In the genomic region with DNA sequence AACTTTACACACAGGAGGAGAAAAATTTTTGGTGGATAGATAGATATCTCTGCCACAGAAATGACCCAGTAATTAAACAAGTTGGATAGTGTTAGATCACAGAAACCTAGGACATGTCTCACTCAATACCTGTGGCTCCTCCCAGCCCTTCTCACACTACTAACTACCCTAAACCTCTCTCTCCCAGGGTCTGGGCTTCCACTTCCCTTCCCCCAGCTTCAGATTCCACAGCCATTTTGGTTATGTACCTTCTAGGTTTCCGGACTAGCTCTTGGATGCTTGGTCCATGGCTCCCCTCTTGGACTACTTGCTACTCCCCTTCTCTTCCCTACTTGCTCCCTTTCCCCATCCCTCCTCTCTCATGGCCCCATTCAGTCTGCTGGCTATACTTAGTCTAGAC, we compare ENCODE assay signal across 18 mouse cellular contexts. TPM values are rescaled to one million over a fixed set of nuclear protein-coding genes. Genes with fewer than 3 reads are reported as not detected.
DNase-seq lines count a peak whose midpoint lies in the region; TF ChIP-seq lines count a peak whose summit lies in the region.
"Had no signal": no experiment of that assay in that cellular context is flagged by ENCODE, and none has a peak within 500 bp of the region (broad histone marks: within the 10 kb centered on the region; RNA-seq: fewer than 3 reads in every experiment).

No protein-coding gene starts in this region.

- 0 out of 2 replicates have a peak overlapping the region, but pooled peaks have one; percentile 31 for H3K27ac ChIP-seq in brown adipose tissue, adult 24 weeks (replicated peaks; ENCODE audit: low read depth, low read length)
- H3K27ac ChIP-seq: embryonic facial prominence, embryonic 10.5 days; embryonic facial prominence, embryonic 12.5 days; forebrain, embryonic 12.5 days had no signal

- H3K4me3 ChIP-seq in E14TG2a.4 (replicated peaks; ENCODE audit: low read length), result peak overlapping the region; percentile 75
- H3K4me3 ChIP-seq in brown adipose tissue, adult 24 weeks (ENCODE audit: insufficient read depth, low read depth, low read length), result no peak overlapping the region
- no peak overlapping the region for H3K4me3 ChIP-seq in lung, adult 2 months (replicated peaks; ENCODE audit: extremely low read depth, low read depth, low read length)
- H3K4me3 ChIP-seq: embryonic facial prominence, embryonic 10.5 days; embryonic facial prominence, embryonic 12.5 days; forebrain, embryonic 12.5 days had no signal

- H3K27me3 ChIP-seq in E14TG2a.4 (ENCODE audit: insufficient read depth, low read length), result no peaks in the 10 kb centered on the region
- H3K27me3 ChIP-seq: embryonic facial prominence, embryonic 12.5 days; forebrain, embryonic 12.5 days had no signal

- H3K36me3 ChIP-seq in E14TG2a.4 (ENCODE audit: insufficient read depth, low read length), result peaks cover 6% of the 10 kb centered on the region
- H3K36me3 ChIP-seq: embryonic facial prominence, embryonic 10.5 days; embryonic facial prominence, embryonic 12.5 days; forebrain, embryonic 12.5 days had no signal

- no peaks in the 10 kb centered on the region for H3K9me3 ChIP-seq in E14TG2a.4 (ENCODE audit: low read length)
- H3K9me3 ChIP-seq: embryonic facial prominence, embryonic 10.5 days; embryonic facial prominence, embryonic 12.5 days; forebrain, embryonic 12.5 days had no signal

- DNase-seq in ES-CJ7 (ENCODE audit: low read depth, low spot score) (peak; percentile 72), R1 (ENCODE audit: low read depth, low spot score) (peak; percentile 31)
- DNase-seq in kidney, adult 8-10 months, result no peak
- DNase-seq in retina, embryonic 14.5 days (ENCODE audit: low spot score), result no peak
- DNase-seq in lung, adult 2 months, result no peak
- DNase-seq: adrenal gland, adult 2 months; adrenal gland, postnatal 10 days; adrenal gland, postnatal 25 days; cerebellum, adult 11-12 months; cerebellum, adult 2 months; cerebellum, adult 9-10 months; cerebellum, postnatal 10 days; cerebellum, postnatal 25 days had no signal

- WGBS in lung, adult 2 months, result 96% methylated on average over 1 of the region's 1 CpGs

- TF ChIP-seq CTCF in E14TG2a.4 (conservative IDR thresholded peaks at IDR 0.05; ENCODE audit: low read length), result no peak
- TF ChIP-seq CTCF in lung, adult 2 months (IDR thresholded peaks at IDR 0.05; ENCODE audit: insufficient read depth, low read length), result no peak

- TF ChIP-seq POLR2A in lung, adult 2 months (IDR thresholded peaks at IDR 0.05; ENCODE audit: borderline replicate concordance, extremely low read depth, low read depth, low read length), result no peak

- H3K4me1 ChIP-seq in E14TG2a.4 (replicated peaks; ENCODE audit: low read depth, low read length), result peaks cover 51% of the 10 kb centered on the region
- peaks cover 11% of the 10 kb centered on the region for H3K4me1 ChIP-seq in brown adipose tissue, adult 24 weeks (ENCODE audit: control insufficient read depth, insufficient read depth, insufficient read length, low read length)
- 0 out of 2 replicates have a peak, but pooled peaks cover 2% of the 10 kb centered on the region for H3K4me1 ChIP-seq in lung, adult 2 months (ENCODE audit: control insufficient read depth, insufficient read depth, low read length)

RNA-seq across cellular contexts. Expression of a gene that starts 6.9 kb away (rescaled TPM):
- polyA plus RNA-seq in brown adipose tissue, adult 24 weeks (2012; ENCODE audit: insufficient read depth, insufficient read length, missing spikeins), result 13.1 and 15.0 TPM in 2 replicates
- polyA plus RNA-seq in lung, adult 2 months (2012; rRNA removed), result 3.6 and 4.6 TPM in 2 replicates

Comparison
In these comparisons a context has a peak if more than half of its experiments do, and no peak if none do; other contexts are left out.
1. DNase-seq: peak in ES-CJ7 (single experiment) and R1 (single experiment); none in kidney, adult 8-10 months (0 of 2), retina, embryonic 14.5 days (single experiment) and lung, adult 2 months (single experiment).